Mouse (Mus musculus) cortical plate, adult 2 months (tissue): ENCODE measurements around the gene 1700015G11Rik.

Experiments
- CTCF ChIP-seq: fragments of 200-500 bp; IDR thresholded peaks from 2 replicates; pipeline ENCODE4 v1.5.1; 2011; ENCODE audit warnings: mild to moderate bottlenecking, control low read depth, low read length; ENCODE audit not compliant: insufficient read depth; ENCODE audit errors: extremely low read depth
- POLR2A ChIP-seq: fragments of 200-500 bp; IDR thresholded peaks from 2 replicates; pipeline ENCODE4 v1.6.1; 2011; ENCODE audit warnings: mild to moderate bottlenecking, low read length, control low read depth; ENCODE audit not compliant: insufficient read depth; ENCODE audit errors: extremely low read depth

- TF ChIP-seq CTCF = no peak
- no peak for TF ChIP-seq POLR2A
These were observed 28.6 kb downstream of the 1700015G11Rik start for GRCm38 (mm10) chr7:51986909-51987308.
